Mouse (Mus musculus) hindbrain, embryonic 14.5 days (tissue): Measurements from ENCODE around the gene Gldn. TPM values are rescaled to one million over a fixed set of nuclear protein-coding genes. Genes with fewer than 3 reads are reported as not detected.

Source experiments
- ATAC-seq: fragments of 200-750 bp; cut with Nextera tagmentation; 2 replicates; pipeline ENCODE4 v1.8.0; 2017; ENCODE audit warnings: moderate number of reproducible peaks, mild to moderate bottlenecking, moderate TSS enrichment, moderate library complexity; ENCODE audit not compliant: low FRiP score
- DNase-seq: peaks from one replicate; pipeline ENCODE4 v3.0.0-alpha.2; 2015; ENCODE audit warnings: low spot score
- H3K27ac ChIP-seq: fragments of 300-500 bp; sonication (generic); 2 replicates; pipeline ENCODE4 v1.5.1; 2014; ENCODE audit warnings: mild to moderate bottlenecking, moderate library complexity
- H3K27me3 ChIP-seq: fragments of 300-500 bp; sonication (generic); 2 replicates; pipeline ENCODE4 v1.6.1; 2014; ENCODE audit warnings: mild to moderate bottlenecking, low read length, mixed read lengths; ENCODE audit not compliant: control insufficient read depth, insufficient read depth
- H3K36me3 ChIP-seq: fragments of 300-500 bp; sonication (generic); replicated peaks from 2 replicates; pipeline ENCODE4 v1.6.1; 2014; ENCODE audit not compliant: control insufficient read depth, insufficient read depth
- H3K4me1 ChIP-seq: fragments of 300-500 bp; sonication (generic); replicated peaks from 2 replicates; pipeline ENCODE4 v1.6.1; 2014; ENCODE audit warnings: antibody characterized with exemption, low read length, mixed read lengths; ENCODE audit not compliant: control insufficient read depth, insufficient read depth
- H3K4me2 ChIP-seq: fragments of 300-500 bp; sonication (generic); replicated peaks from 2 replicates; pipeline ENCODE4 v1.6.1; 2014; ENCODE audit warnings: mild to moderate bottlenecking, moderate library complexity
- H3K4me3 ChIP-seq: fragments of 300-500 bp; sonication (generic); replicated peaks from 2 replicates; pipeline ENCODE4 v1.5.1; 2014; ENCODE audit warnings: mild to moderate bottlenecking, low read length
- H3K9ac ChIP-seq: fragments of 300-500 bp; sonication (generic); 2 replicates; pipeline ENCODE4 v1.6.1; 2014
- H3K9me3 ChIP-seq: fragments of 300-500 bp; sonication (generic); 2 replicates; pipeline ENCODE4 v1.6.1; 2016; ENCODE audit warnings: low read length; ENCODE audit not compliant: control insufficient read depth
- WGBS: fragments of 180-500 bp; shearing (Covaris S2); extraction: QIAGEN DNeasy Blood & Tissue Kit; methylation state at CpG from one replicate; pipeline ENCODE4 v1.1.7; 2014; 5-methylcytosine and 5-hydroxymethylcytosine counted together
- polyA plus RNA-seq: library from polyadenylated mRNA; unstranded; fragments of >200 nt; fragmentation: Nextera tagmentation; extraction: Ambion mirVana; gene quantifications from 2 replicates; pipeline ENCODE4 v1.2.1, GENCODE M21; 2014

Gldn gene
- 0.16 TPM in 2 replicates for polyA plus RNA-seq

DNA sequence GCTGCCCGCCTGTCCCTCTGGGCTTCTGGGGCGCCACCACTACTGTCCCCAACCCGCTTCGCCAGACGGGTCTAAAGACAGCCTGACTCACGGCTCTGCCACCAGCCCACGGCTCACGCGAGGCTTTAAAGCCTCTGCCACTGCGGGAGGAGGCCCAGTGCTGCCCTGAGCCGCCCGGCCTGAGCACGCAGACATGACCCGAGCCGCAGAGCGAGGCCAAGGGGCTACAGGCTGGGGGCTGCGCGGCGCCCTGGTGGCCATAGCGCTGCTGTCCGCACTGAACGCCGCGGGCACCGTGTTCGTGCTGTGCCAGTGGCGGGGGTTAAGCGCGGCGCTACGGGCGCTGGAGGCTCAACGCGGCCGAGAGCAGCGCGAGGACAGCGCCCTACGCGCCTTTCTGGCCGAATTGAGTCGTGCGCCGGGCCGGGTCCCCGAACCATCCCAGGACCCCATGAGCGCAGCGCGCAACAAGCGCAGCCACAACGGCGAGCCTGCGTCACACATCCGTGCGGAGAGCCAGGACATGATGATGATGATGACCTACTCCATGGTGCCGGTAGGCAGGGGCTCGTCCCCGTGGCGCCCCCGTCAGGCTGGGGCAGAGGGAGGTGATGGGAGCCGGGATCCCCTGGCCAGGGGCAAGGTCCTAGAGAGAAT, at the start of gene Gldn:
Gene Gldn (plus strand): TSS at position 156 of the 657 bp plus-strand sequence.
- no peak within 1 kb of the TSS for H3K27ac ChIP-seq
- peak within 1 kb of the TSS; percentile 97 for H3K4me2 ChIP-seq
- peak within 1 kb of the TSS; percentile 65 for H3K9ac ChIP-seq
- ATAC-seq (peak; percentile 43; the same call in 1 of the 2 replicates), DNase-seq (no peak)
- H3K9me3 ChIP-seq, result no peaks in the 10 kb centered on the region
- peak within 1 kb of the TSS; percentile 46 for H3K4me3 ChIP-seq
- no peaks in the 10 kb centered on the region for H3K36me3 ChIP-seq
- H3K4me1 ChIP-seq, result peaks cover 7% of the 10 kb centered on the region; the same call in 1 of the 2 replicates
- 2% methylated on average over 61 of the region's 61 CpGs for WGBS
- peaks cover 18% of the 10 kb centered on the region for H3K27me3 ChIP-seq

DNA sequence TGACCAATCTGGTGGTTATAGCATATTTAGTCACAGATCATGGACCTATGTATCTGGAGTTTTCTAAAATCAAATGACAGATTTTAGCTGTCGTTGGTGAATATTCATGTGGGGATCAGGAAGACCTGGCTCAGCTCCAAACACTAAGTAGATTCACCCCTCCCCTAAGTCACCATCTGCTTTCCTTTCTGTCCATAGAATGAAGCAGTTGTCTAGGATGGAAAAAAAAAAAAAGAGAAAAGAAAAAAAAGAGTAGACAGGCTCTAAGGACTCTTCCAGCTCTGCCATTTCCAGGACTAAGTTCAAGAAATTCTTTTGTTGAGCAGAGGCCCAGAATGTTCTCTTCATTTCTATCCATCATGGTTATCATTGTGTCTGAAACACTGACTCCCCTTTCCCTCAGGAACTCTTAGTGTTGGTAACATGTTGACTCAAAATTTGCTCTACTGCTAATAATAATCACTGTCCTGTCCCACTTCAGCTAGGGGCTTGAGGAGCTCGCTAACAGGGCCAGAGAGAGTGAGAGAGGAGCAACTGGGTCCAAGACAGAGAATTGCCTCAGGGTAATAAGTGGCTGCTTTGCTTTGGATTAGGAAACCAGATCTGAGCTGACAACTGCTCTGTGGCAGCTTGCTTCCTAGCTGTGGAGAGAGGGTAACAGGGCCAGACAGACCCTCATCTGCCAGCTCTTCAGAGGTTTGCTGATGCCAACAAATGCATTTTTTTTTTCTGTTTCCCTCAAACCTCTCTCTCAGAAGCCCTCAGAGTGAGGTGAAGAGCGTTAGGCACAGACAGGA, 41.2 kb upstream of the Gldn start:
- Histone ChIP-seq H3K9ac (no peak overlapping the region), H3K27ac (peak overlapping the region; percentile 69; the same call in 1 of the 2 replicates), H3K4me3 (no peak overlapping the region), H3K4me1 (peaks cover 6% of the 10 kb centered on the region), H3K27me3 (no peaks in the 10 kb centered on the region), H3K9me3 (no peaks in the 10 kb centered on the region), H3K4me2 (no peak overlapping the region), H3K36me3 (no peaks in the 10 kb centered on the region)
- ATAC-seq (no peak), DNase-seq (peak; percentile 28)
- 60% methylated on average over 3 of the region's 3 CpGs for WGBS

DNA sequence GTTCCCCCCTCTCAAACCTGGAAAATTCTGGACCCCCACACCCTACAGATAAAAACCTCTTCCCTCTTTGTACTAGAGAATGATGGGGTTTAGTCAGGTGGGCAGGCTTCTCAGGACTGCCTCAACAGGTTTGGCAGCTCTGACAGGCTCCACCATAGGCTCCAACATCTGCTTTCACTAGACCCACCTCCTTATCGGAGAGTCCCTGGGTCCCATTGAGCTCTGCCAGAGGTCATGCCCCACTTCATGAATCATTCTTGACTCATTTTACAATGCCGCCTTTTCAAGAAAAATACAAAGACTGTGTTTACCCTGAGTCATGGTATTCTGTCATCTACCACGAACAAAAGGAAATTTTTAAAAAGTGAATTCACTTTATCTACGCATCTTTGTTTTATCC, 21.5 kb upstream of the Gldn start:
- ATAC-seq, result no peak
- 51% methylated on average over 4 of the region's 4 CpGs for WGBS

DNA sequence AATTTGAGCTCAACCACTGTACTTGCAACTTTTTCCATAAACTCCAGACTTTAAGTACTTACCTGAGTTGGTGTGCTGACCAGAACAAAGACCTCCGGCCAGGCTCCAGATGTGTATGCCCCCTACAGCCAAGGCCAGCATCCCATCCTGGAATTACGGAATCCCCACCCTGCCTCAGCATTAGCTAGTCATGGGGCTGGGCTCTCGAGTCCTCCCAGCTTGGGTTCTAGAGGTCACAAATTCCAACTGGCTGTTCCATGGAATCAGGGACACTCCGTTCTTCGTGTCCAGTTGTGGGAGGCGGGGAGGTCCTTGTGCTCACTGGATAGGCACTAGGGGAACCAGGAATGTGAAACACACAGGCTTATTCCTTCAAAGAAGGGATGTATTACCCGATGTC, 18.3 kb upstream of the Gldn start, which contains the start of gene Cyp19a1:
Gene Cyp19a1 (minus strand): TSS at position 101 of the 400 bp plus-strand sequence.
- Histone ChIP-seq H3K4me2 (no peak within 1 kb of the TSS), H3K27ac (no peak within 1 kb of the TSS), H3K27me3 (no peaks in the 10 kb centered on the region), H3K9me3 (no peaks in the 10 kb centered on the region), H3K9ac (no peak within 1 kb of the TSS), H3K4me3 (no peak within 1 kb of the TSS), H3K4me1 (no peaks in the 10 kb centered on the region), H3K36me3 (no peaks in the 10 kb centered on the region)
- no peak for DNase-seq
- WGBS, result 90% methylated on average over 7 of the region's 7 CpGs
- no peak for ATAC-seq

More for the DNA sequence above, 21.5 kb upstream of the Gldn start:
- H3K27me3 ChIP-seq, result no peaks in the 10 kb centered on the region
- no peak overlapping the region for H3K4me2 ChIP-seq
- no peak overlapping the region for H3K4me3 ChIP-seq
- no peaks in the 10 kb centered on the region for H3K9me3 ChIP-seq
- no peak overlapping the region for H3K9ac ChIP-seq
- no peak for DNase-seq
- H3K4me1 ChIP-seq, result no peaks in the 10 kb centered on the region
- H3K27ac ChIP-seq, result no peak overlapping the region
- H3K36me3 ChIP-seq, result no peaks in the 10 kb centered on the region

DNA sequence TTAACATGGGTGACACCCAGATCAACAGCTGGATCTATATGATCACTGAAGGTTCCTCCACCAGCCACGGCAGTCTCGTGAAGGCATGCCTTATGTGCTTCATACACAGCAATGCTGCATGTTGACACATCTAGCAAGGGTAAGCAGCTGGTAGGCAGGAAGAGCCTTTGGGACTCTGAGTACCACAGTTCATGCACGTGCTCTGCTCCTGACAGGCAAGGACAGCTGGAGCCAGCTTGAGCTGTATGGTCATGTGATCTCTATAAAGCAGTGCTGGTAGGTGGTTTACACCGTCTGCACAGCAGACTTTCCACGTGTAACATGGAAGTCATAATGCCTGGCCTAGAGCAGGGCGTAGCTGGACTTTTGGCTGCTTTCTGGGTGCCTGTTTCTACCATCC, 16.3 kb upstream of the Gldn start:
- H3K9ac ChIP-seq, result no peak overlapping the region
- ATAC-seq, result no peak

DNA sequence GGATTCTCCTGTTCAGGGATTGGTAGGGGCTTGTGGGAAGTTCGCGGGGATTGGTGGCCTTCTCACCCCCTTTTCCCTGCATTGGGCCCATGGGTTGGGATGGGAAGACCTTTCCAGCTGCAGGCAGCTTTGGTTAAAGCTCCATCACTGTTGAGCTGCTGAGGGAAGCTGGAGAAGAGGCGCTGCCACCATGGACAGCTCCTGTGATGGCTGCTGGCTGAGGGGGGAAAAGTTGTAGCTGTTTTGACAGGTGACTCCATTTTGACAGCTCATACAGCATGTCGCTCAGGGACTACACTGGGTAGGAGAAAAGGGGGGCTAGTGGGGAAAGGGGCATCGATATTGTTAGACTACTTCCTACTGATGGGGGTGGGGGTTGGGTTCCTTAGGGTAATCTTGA, 15.4 kb upstream of the Gldn start:
- no peak for ATAC-seq
- H3K4me1 ChIP-seq, result no peaks in the 10 kb centered on the region
- 42% methylated on average over 5 of the region's 5 CpGs for WGBS
- no peak overlapping the region for H3K4me2 ChIP-seq
- DNase-seq, result no peak
- no peak overlapping the region for H3K27ac ChIP-seq
- H3K9me3 ChIP-seq, result no peaks in the 10 kb centered on the region
- no peak overlapping the region for H3K9ac ChIP-seq
- no peaks in the 10 kb centered on the region for H3K27me3 ChIP-seq
- no peaks in the 10 kb centered on the region for H3K36me3 ChIP-seq
- H3K4me3 ChIP-seq, result no peak overlapping the region

More for the DNA sequence above, 16.3 kb upstream of the Gldn start:
- 85% methylated on average over 6 of the region's 6 CpGs for WGBS
- H3K27ac ChIP-seq, result no peak overlapping the region
- H3K4me3 ChIP-seq, result no peak overlapping the region
- no peak overlapping the region for H3K4me2 ChIP-seq
- no peaks in the 10 kb centered on the region for H3K27me3 ChIP-seq
- DNase-seq, result no peak
- H3K9me3 ChIP-seq, result no peaks in the 10 kb centered on the region
- H3K4me1 ChIP-seq, result no peaks in the 10 kb centered on the region
- no peaks in the 10 kb centered on the region for H3K36me3 ChIP-seq

DNA sequence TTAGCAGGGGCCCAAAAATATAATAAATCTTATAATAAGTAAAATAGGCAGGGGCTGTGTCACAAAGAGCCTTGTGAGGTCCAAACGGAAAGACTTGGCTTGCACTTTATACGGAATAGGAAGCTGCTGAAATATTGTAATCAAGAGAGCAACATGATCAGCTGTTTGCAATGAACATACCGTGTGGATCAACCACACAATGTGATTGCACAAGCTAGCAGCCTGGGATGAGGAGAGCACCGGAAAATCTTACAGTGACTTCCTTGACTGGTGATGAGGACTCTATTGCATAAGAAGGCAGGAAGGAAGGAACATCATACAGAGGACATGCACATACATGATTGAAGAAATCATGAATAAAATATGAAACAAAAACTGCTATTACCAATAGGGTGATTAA, 11.0 kb upstream of the Gldn start:
- DNase-seq, result no peak
- Histone ChIP-seq H3K36me3 (no peaks in the 10 kb centered on the region), H3K9ac (no peak overlapping the region), H3K4me3 (no peak overlapping the region), H3K27me3 (no peaks in the 10 kb centered on the region), H3K27ac (no peak overlapping the region), H3K4me1 (no peaks in the 10 kb centered on the region), H3K9me3 (no peaks in the 10 kb centered on the region), H3K4me2 (no peak overlapping the region)
- no peak for ATAC-seq
- WGBS, result 96% methylated on average over 4 of the region's 4 CpGs

DNA sequence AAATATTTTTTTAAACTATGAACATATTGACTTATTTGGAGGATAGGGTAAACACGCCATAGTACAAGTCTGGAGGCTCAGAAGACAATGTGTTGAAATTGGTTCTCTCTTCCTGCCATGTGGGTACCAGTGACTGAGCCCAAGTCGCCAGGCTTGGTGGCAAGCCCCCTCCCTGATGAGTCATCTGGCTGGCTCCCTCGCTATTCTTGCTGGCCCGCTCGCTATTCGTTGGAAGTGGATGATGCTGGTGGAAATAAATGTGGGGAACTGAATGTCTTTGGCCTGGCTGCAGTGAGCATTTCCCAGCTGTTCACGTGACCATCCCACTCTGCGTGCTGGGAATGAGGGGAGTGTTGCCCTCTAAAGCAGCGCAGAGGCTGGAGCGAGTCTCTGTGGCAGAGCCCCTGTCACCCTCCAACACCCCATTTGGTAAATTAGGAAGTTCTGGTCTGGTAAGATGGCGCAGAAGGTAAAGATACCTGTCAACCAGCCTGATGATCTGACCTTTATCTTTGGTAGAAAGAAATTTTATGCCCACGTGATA, 7.2 kb upstream of the Gldn start:
- H3K27ac ChIP-seq, result no peak overlapping the region
- DNase-seq, result no peak
- WGBS, result 85% methylated on average over 12 of the region's 12 CpGs

DNA sequence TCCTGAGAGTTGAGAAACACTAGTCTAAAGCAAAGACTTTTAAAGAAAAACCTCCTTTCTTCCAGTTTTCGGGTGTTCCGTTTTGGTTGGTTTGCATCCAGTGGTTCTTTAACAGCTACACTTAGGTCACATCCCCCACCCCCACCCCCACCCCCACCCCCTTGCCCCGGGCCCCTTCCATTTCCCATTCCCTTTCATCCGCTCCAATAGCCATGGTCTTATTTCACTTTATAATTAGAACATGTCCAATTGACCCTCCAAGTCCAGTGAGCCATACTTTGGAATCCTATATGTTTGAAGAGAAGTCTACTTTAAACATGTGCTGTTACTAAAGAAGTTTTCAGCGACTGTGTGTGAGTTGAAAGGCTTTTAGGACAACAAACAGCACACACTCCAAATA, 1.5 kb downstream of the Gldn start:
- Histone ChIP-seq H3K9me3 (no peaks in the 10 kb centered on the region), H3K4me2 (no peak overlapping the region), H3K9ac (no peak overlapping the region), H3K27ac (no peak overlapping the region), H3K27me3 (peaks cover 18% of the 10 kb centered on the region), H3K4me1 (peaks cover 7% of the 10 kb centered on the region; the same call in 1 of the 2 replicates), H3K4me3 (no peak overlapping the region), H3K36me3 (no peaks in the 10 kb centered on the region)
- ATAC-seq (no peak), DNase-seq (no peak)
- WGBS, result 62% methylated on average over 5 of the region's 5 CpGs

More for the DNA sequence above, 7.2 kb upstream of the Gldn start:
- H3K4me3 ChIP-seq, result no peak overlapping the region
- H3K36me3 ChIP-seq, result no peaks in the 10 kb centered on the region
- ATAC-seq, result no peak
- H3K27me3 ChIP-seq, result no peaks in the 10 kb centered on the region
- H3K9ac ChIP-seq, result no peak overlapping the region
- H3K4me2 ChIP-seq, result no peak overlapping the region
- no peaks in the 10 kb centered on the region for H3K4me1 ChIP-seq
- H3K9me3 ChIP-seq, result no peaks in the 10 kb centered on the region
